Mouse (Mus musculus) midbrain, embryonic 15.5 days (tissue): ENCODE measurements at regions not wholly inside any gene's neighbourhood (a gene's known extent, or its start where the extent isn't known, plus 50 kb on each side); places are given as distances from the start of the nearest gene placed in this dataset.
A peak's percentile ranks its signal among the peaks of the same experiment; 100 is the strongest.
"Not testable (repeated sequence)": the region's sequence is repeated elsewhere in the genome, so short reads cannot be mapped to it uniquely, and the experiment has no call there.

Experiments
- ATAC-seq: fragments of 200-750 bp; cut with Nextera tagmentation; replicated peaks from 2 replicates; pipeline ENCODE4 v1.8.0; 2017; ENCODE audit warnings: moderate TSS enrichment
- H3K27ac ChIP-seq: fragments of 300-500 bp; sonication (generic); 2 replicates; pipeline ENCODE4 v1.5.1; 2015; ENCODE audit warnings: mild to moderate bottlenecking, inconsistent platforms
- H3K27me3 ChIP-seq: fragments of 300-500 bp; sonication (generic); replicated peaks from 2 replicates; pipeline ENCODE4 v1.6.1; 2015; ENCODE audit warnings: inconsistent platforms
- H3K36me3 ChIP-seq: fragments of 300-500 bp; sonication (generic); replicated peaks from 2 replicates; pipeline ENCODE4 v1.6.1; 2015; ENCODE audit warnings: inconsistent platforms
- H3K4me1 ChIP-seq: fragments of 300-500 bp; sonication (generic); 2 replicates; pipeline ENCODE4 v1.6.1; 2015; ENCODE audit warnings: inconsistent platforms
- H3K4me2 ChIP-seq: fragments of 300-500 bp; sonication (generic); 2 replicates; pipeline ENCODE4 v1.6.1; 2015; ENCODE audit warnings: inconsistent platforms, mild to moderate bottlenecking, moderate library complexity
- H3K4me3 ChIP-seq: fragments of 300-500 bp; sonication (generic); 2 replicates; pipeline ENCODE4 v1.5.1; 2015; ENCODE audit warnings: mild to moderate bottlenecking, inconsistent platforms
- H3K9ac ChIP-seq: fragments of 300-500 bp; sonication (generic); 2 replicates; pipeline ENCODE4 v1.6.1; 2015; ENCODE audit warnings: mild to moderate bottlenecking, inconsistent platforms
- H3K9me3 ChIP-seq: fragments of 300-500 bp; sonication (generic); 2 replicates; pipeline ENCODE4 v1.6.1; 2016; ENCODE audit warnings: inconsistent platforms
- WGBS: fragments of 180-500 bp; shearing (Covaris S2); methylation state at CpG from one replicate; pipeline ENCODE4 v1.1.7; 2015; ENCODE audit warnings: mixed read lengths; 5-methylcytosine and 5-hydroxymethylcytosine counted together

DNA sequence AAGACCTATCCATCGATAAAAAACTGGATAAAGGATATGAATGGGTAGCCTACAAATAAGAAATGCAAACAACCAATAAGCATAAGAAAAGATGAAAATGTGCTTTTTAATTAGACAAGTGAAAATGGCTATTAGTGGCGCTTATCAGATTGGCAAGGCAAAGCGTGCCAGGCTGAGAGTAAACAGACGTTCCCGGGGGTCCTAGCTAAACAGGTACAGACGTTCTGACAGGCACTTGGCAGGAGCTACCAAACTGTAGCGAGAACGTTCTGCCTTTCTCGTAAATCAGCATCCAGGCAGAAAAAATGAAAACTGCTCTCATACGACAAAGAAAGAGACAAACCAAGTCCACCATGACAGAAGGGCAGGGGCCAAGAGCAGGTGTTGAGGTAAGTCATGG, 263.3 kb downstream of the Prex1 start:
- no peak overlapping the region for H3K4me2 ChIP-seq
- H3K4me1 ChIP-seq: peaks cover 33% of the 10 kb centered on the region
- no peaks in the 10 kb centered on the region for H3K36me3 ChIP-seq
- no peaks in the 10 kb centered on the region for H3K9me3 ChIP-seq
- no peaks in the 10 kb centered on the region; the same call in none of the 2 replicates for H3K27me3 ChIP-seq
- H3K27ac ChIP-seq: no peak overlapping the region
- no peak overlapping the region for H3K9ac ChIP-seq
- WGBS: 46% methylated on average over 10 of the region's 10 CpGs
- no peak overlapping the region for H3K4me3 ChIP-seq
- ATAC-seq: no peak

DNA sequence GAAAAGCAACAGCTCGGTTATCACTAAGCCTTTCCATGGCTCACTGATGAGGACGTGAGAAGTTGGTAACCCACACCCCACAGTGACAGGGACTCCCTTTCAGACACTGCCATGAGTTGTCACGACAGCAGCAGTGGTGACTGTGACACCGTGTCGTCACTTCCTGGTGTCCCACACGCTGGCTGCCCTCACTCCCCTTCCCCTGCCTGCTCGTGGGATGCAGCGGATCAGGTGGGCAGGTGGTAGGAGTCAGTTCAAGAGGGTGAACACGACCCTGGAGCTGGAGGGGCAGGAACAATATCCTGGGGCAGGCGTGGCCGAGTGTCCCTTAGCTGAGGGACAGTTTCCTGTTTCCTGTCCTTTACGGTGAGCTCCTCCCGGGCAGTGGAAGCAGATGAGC, 264.9 kb downstream of the Prex1 start:
- H3K27ac ChIP-seq: no peak overlapping the region
- no peak; the same call in 1 of the 2 replicates for ATAC-seq
- H3K4me2 ChIP-seq: no peak overlapping the region

DNA sequence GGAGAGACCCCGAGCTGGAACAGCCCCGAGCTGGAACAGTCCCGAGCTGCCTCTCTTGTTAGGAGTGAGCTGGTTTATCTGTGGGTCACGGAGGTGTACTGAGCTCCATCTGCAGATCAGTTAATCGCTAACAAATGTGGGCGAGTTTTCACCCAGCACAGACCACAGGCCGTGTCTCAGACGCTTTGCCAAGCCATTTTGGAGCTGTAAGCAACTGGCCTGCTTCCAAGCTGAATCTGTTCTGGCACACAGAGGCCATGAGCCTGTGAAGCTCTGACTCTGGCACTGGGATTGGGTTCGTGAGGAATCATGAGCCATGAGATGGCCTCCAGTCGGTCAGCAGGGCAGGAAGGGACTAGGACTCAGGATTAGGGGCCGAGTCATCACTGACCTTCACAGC, 265.5 kb downstream of the Prex1 start:
- Histone ChIP-seq H3K4me1 (peaks cover 39% of the 10 kb centered on the region), H3K36me3 (no peaks in the 10 kb centered on the region), H3K4me2 (no peak overlapping the region), H3K4me3 (no peak overlapping the region), H3K9ac (no peak overlapping the region), H3K27me3 (no peaks in the 10 kb centered on the region; the same call in none of the 2 replicates), H3K9me3 (no peaks in the 10 kb centered on the region), H3K27ac (no peak overlapping the region)
- ATAC-seq: no peak
- WGBS: 49% methylated on average over 11 of the region's 11 CpGs

More for the DNA sequence above, 264.9 kb downstream of the Prex1 start:
- Histone ChIP-seq H3K9ac (no peak overlapping the region), H3K4me3 (no peak overlapping the region), H3K27me3 (no peaks in the 10 kb centered on the region; the same call in none of the 2 replicates), H3K4me1 (peaks cover 35% of the 10 kb centered on the region), H3K9me3 (no peaks in the 10 kb centered on the region), H3K36me3 (no peaks in the 10 kb centered on the region)
- WGBS: 73% methylated on average over 13 of the region's 13 CpGs

DNA sequence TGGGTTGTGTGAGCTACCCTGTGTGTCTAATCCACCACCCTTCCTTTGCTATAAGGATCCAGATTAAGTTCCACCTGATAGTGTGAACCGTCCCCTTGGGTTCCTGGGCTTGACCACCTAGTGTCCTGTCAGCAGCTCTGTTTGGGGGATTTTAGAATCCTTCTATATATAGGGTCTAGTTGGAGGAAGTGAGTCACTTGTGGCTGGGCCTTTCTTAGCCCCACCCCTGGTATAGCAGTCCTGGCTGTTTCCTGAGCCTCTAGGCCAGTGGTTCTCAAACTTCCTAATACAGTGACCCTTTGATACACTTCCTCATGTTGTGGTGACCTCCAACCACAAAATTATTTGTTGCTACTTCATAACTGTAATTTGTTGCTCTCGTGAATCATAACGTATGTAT, 267.1 kb downstream of the Prex1 start:
- no peak for ATAC-seq
- H3K4me3 ChIP-seq: no peak overlapping the region
- H3K27me3 ChIP-seq: no peaks in the 10 kb centered on the region; the same call in none of the 2 replicates
- H3K4me2 ChIP-seq: no peak overlapping the region
- H3K9ac ChIP-seq: no peak overlapping the region
- H3K27ac ChIP-seq: no peak overlapping the region
- H3K9me3 ChIP-seq: no peaks in the 10 kb centered on the region
- peaks cover 44% of the 10 kb centered on the region for H3K4me1 ChIP-seq
- no peaks in the 10 kb centered on the region for H3K36me3 ChIP-seq
- WGBS: 89% methylated on average over 3 of the region's 3 CpGs

DNA sequence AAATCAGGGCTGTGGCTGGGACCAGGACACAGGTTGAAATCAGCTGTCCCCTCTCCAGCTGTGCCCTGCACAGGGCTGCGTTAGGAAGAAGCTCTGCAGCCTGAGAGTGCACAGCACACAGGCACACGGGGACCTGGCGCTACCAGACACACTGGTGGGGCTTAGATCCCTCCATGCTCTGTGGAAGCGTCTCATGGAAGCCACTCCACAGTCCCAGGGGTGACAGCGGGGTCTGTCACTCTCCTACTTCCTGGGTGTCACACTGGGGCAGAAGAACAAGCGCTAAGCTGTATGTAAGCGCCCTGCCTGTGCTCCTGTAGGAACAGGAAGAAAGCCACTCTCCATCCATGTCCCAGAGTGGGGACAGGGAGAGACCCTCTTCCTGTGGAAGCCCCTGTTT, 267.8 kb downstream of the Prex1 start:
- H3K36me3 ChIP-seq, H3K4me3 ChIP-seq, H3K9ac ChIP-seq, H3K4me2 ChIP-seq, H3K9me3 ChIP-seq, H3K27me3 ChIP-seq, H3K27ac ChIP-seq: not testable (repeated sequence)
- ATAC-seq: 0 out of 2 replicates have a peak, but pooled peaks have one; percentile 43
- peaks cover 44% of the 10 kb centered on the region for H3K4me1 ChIP-seq
- WGBS: 59% methylated on average over 7 of the region's 7 CpGs

DNA sequence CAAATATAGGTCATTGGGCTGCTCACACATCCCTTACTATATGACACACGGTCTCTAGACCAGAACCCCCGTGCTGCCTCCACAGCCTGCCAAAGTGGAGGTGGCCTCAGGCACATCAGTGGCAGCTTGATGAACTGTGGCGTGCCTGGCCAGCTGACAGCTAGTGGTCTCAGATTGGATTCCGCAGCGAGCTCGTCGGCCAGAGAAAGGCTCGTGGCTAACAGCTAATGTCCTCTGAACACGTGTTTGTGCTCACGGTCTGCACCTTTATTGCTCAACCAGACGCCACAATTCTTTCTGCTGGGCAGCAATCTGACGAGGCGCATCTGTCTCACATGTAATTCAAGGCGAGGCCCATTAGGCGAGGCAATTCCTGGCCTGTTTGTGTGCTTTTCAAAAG, 270.6 kb downstream of the Prex1 start:
- H3K4me2 ChIP-seq: no peak overlapping the region
- peaks cover 28% of the 10 kb centered on the region for H3K4me1 ChIP-seq
- H3K27me3 ChIP-seq: no peaks in the 10 kb centered on the region; the same call in 1 of the 2 replicates
- H3K27ac ChIP-seq: peak overlapping the region; percentile 40
- ATAC-seq: 0 out of 2 replicates have a peak, but pooled peaks have one; percentile 24
- no peak overlapping the region for H3K9ac ChIP-seq
- no peak overlapping the region for H3K4me3 ChIP-seq
- 27% methylated on average over 15 of the region's 15 CpGs for WGBS
- H3K36me3 ChIP-seq: no peaks in the 10 kb centered on the region
- H3K9me3 ChIP-seq: no peaks in the 10 kb centered on the region

DNA sequence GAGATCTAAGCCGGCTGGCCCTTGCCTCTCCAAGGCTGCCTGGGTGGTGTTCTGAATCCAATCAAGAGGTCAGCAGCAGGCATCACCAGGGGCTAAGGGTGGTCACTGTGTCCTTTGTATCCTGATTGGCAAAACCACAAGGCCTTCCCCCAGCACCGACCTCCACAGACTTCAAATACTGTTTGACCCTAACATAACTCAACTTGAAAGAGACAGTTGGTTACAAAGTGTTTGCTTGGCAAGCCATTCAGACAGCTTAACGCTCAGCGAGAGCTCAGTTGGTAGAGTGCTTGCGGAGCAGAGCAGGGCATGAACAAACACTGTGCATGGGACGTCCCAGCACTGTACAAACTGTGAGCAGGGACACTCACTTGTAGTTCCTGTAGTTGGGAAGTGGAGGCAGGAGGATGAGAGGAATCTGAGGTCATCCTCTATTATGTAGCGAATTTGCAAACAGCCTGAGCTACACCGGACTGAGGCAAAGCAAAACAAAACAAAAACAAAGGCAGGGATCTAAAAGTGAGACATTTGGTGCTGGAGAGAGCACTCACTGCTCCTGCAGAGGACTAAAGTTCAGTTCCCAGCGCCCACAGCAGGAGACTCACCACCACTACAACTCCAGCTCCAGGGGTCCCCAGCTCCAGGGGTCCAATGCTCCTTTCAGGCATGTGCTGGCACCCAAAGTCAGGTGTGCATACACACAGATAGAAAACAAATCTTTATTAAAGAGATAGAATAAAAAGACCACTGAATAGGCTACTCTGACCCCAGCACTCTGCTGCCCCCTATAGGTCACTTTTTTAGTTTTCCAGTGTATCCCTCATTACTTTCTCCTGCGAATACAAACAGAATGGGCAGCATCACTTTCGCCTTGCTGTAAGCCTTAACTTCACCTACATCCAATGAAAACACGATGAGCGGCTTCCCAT, 273.5 kb downstream of the Prex1 start:
- Histone ChIP-seq H3K36me3 (no peaks in the 10 kb centered on the region), H3K4me1 (peaks cover 19% of the 10 kb centered on the region), H3K27ac (no peak overlapping the region), H3K27me3 (no peaks in the 10 kb centered on the region), H3K4me3 (no peak overlapping the region), H3K4me2 (no peak overlapping the region), H3K9me3 (no peaks in the 10 kb centered on the region), H3K9ac (no peak overlapping the region)
- WGBS: 55% methylated on average over 13 of the region's 13 CpGs
- ATAC-seq: no peak

DNA sequence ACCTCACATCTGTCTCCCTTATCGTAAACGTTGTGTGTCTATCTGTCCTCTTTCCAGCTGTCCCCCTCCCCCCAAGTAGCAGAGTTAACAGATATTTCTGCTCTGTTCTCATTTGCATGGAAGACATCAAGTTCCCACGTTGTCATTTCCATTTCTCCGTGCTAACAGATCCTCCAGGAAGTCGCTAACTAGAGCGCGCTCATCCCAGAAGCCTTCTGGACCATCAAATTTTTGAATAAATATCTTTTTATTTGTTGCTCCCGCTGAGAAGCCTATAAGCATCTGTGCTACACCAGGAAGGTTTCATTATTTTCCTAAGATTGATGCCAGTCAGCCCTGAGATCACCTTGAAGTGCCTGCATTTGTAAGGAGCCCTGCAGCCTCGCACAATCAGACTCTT, 275.4 kb downstream of the Prex1 start:
- ATAC-seq: no peak
- Histone ChIP-seq H3K4me3 (no peak overlapping the region), H3K27ac (no peak overlapping the region), H3K27me3 (no peaks in the 10 kb centered on the region), H3K4me2 (no peak overlapping the region), H3K9me3 (no peaks in the 10 kb centered on the region), H3K36me3 (no peaks in the 10 kb centered on the region), H3K4me1 (peaks cover 34% of the 10 kb centered on the region), H3K9ac (no peak overlapping the region)
- WGBS: 47% methylated on average over 9 of the region's 9 CpGs

DNA sequence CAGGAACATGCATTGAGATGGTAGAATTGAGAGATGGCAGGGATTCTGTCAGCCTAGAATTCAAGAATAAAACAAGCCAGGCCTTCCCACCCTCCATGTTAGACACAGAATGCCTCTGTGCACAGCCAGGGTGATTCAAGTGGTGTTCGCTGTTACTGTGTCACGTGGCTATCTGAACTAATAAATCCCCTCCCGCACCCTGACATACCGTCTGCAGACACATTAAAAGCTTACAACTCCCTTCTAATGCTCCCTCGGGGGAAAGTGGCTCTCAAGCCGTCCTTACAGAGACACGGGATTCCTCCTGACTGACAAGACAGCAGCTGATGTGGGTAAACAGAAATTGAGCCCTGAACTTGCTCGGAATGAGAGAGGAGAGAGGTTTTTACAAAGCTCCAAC, 279.1 kb downstream of the Prex1 start:
- Histone ChIP-seq H3K9me3 (no peaks in the 10 kb centered on the region), H3K4me1 (peaks cover 39% of the 10 kb centered on the region), H3K4me2 (no peak overlapping the region), H3K36me3 (no peaks in the 10 kb centered on the region), H3K27me3 (no peaks in the 10 kb centered on the region; the same call in 1 of the 2 replicates), H3K27ac (0 out of 2 replicates have a peak overlapping the region, but pooled peaks have one; percentile 9), H3K4me3 (no peak overlapping the region), H3K9ac (no peak overlapping the region)
- 31% methylated on average over 8 of the region's 8 CpGs for WGBS
- ATAC-seq: no peak

DNA sequence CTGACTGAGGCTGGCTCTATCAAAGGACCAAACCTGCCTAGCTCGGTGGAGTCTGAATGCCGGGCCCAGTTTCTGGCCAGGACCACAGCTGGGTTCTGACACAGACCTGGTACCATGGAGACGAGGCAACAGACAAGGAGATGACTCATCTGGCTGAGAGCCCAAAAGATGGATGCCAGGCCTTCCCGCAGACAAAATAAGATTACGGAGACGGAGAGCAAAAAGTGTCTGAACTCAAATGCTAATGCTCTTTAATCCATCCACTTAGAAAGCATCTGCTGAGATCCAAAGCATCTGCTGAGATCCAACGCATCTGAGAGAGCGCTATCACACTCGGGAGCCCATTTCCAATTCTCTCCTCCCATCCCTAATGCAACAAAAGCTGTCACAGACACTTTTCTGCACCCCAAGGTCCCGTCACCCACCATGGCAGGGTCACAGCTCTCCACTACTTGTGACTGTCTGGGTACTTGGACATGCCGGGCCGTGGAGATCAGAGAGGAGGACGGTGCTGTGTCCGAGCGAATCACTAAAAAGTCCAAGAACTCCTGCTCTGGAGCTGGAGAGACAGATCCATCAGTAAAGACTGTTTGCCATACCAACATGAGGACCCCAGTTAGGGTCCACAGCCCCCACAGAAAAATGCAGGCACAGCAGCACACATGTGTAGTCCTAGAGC, 278.3 kb upstream of the Sulf2 start:
- H3K36me3 ChIP-seq: no peaks in the 10 kb centered on the region
- 0 out of 2 replicates have a peak, but pooled peaks have one; percentile 52 for ATAC-seq
- no peak overlapping the region for H3K4me3 ChIP-seq
- peaks cover 39% of the 10 kb centered on the region for H3K4me1 ChIP-seq
- no peaks in the 10 kb centered on the region; the same call in 1 of the 2 replicates for H3K27me3 ChIP-seq
- 0 out of 2 replicates have a peak overlapping the region, but pooled peaks have one; percentile 51 for H3K27ac ChIP-seq
- 49% methylated on average over 15 of the region's 15 CpGs for WGBS
- H3K9ac ChIP-seq: no peak overlapping the region
- H3K9me3 ChIP-seq: no peaks in the 10 kb centered on the region
- no peak overlapping the region for H3K4me2 ChIP-seq

DNA sequence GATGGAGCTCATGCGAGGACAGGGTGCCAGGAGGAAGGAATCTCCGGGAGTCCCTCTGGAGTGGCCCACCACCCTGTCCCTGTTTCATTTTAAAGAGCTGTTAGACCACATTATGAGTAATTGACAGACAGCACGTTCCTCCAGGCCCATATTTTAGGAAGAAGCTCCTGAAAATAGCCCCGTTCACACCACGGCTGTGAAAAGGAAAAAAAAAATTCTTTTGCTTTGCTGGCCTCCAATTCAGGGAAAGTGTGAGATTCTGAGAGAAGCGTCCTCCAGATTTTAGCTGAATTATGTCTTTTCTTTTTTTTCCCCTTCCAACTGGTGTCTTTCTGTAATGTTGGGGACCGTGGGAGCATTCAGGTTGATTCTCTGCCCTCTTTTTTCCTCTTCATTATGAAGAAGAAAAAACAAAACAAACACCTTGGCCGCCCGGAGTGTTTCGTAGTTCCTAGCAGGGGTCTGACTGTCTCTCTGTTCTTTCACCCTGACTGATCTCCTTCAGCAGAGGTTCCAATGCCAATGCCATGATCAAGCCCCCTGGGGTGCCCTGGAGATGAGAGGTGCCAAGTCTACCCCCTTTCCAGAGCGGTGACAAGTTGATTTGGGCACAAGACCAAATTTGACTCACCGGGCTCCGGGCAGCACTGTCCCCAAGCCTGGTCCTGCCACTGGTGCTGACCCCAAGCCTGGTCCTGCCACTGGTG, 277.6 kb upstream of the Sulf2 start:
- Histone ChIP-seq H3K4me2 (no peak overlapping the region), H3K27me3 (no peaks in the 10 kb centered on the region; the same call in 1 of the 2 replicates), H3K9me3 (no peaks in the 10 kb centered on the region), H3K27ac (0 out of 2 replicates have a peak overlapping the region, but pooled peaks have one; percentile 51), H3K36me3 (no peaks in the 10 kb centered on the region), H3K4me1 (peaks cover 32% of the 10 kb centered on the region), H3K4me3 (no peak overlapping the region), H3K9ac (no peak overlapping the region)
- ATAC-seq: 0 out of 2 replicates have a peak, but pooled peaks have one; percentile 17
- WGBS: 64% methylated on average over 13 of the region's 13 CpGs

DNA sequence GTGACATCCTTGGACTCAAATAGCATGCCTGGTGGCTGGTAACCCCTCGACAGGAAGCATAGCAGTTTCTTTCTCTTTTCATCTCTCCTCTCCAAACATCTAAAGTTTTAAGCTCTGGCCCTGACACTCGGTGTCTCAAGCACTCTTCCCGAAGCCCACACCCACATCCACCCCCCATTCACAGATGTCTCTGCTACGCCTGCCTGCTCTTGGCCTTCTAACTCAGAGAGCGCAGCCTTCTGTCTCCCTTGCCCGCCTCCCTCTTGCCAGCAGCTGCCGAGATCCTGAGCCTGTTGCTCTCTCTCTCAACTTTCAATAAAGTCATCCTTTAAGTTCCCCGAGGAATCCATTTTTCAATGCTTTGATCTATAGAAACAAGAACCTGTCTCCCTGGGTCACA, 277.1 kb upstream of the Sulf2 start:
- Histone ChIP-seq H3K4me2 (no peak overlapping the region), H3K36me3 (no peaks in the 10 kb centered on the region), H3K9me3 (no peaks in the 10 kb centered on the region), H3K9ac (no peak overlapping the region), H3K4me1 (peaks cover 29% of the 10 kb centered on the region), H3K4me3 (no peak overlapping the region), H3K27ac (no peak overlapping the region), H3K27me3 (no peaks in the 10 kb centered on the region; the same call in 1 of the 2 replicates)
- WGBS: 56% methylated on average over 8 of the region's 8 CpGs
- ATAC-seq: no peak
